Mouse (Mus musculus) layer of hippocampus, adult 6 months (tissue): ENCODE measurements around the gene Cdh22. TPM values are rescaled to one million over a fixed set of nuclear protein-coding genes. Genes with fewer than 3 reads are reported as not detected.

Source experiments
- long read RNA-seq, 2 experiments: library from polyadenylated mRNA; unstranded; transcript quantifications; one replicate each; pipeline ENCODE4 v2.0.0; 2019 to 2020
- polyA plus RNA-seq: library from polyadenylated mRNA; unstranded; fragments of <200 nt; fragmentation: Nextera tagmentation; gene quantifications from 2 replicates; pipeline ENCODE4 v1.2.3, GENCODE M21; 2021

Gene Cdh22
- polyA plus RNA-seq, result 10.5 and 10.6 TPM in 2 replicates
- long read RNA-seq, experiment 1, transcript Cdh22-201 (12 exons, 3,702 nt), result major isoform, 17 of 33 reads
- long read RNA-seq, experiment 1, partial matches to known transcripts, result 15 of 33 reads
- long read RNA-seq, experiment 1, other reads (novel, unspliced or antisense), result 1 of 33 reads
- long read RNA-seq, experiment 2, transcript Cdh22-201 (12 exons, 3,702 nt), result major isoform, 124 of 174 reads
- long read RNA-seq, experiment 2, partial matches to known transcripts, result 14 of 174 reads
- long read RNA-seq, experiment 2, other reads (novel, unspliced or antisense), result 36 of 174 reads

GRCm38 (mm10) chr2:165234613-165235291 lies at the start of gene Cdh22:
Gene Cdh22 (minus strand): TSS chr2:165234853.

GRCm38 (mm10) chr2:165090650-165091049 lies 144.0 kb downstream of the Cdh22 start, which contains the start of gene 1700025C18Rik:
Gene 1700025C18Rik (minus strand): TSS chr2:165090750.

Other genes starting within 250 kb of the Cdh22 start
- 5.7 and 5.8 TPM in 2 replicates for gene Ncoa5, start 200.0 kb downstream of the Cdh22 start, polyA plus RNA-seq
- 0.45 and 0.64 TPM in 2 replicates for gene Cd40, start 179.2 kb downstream of the Cdh22 start, polyA plus RNA-seq
- not detected in 2 replicates for gene 1700025C18Rik, start 144.1 kb downstream of the Cdh22 start, polyA plus RNA-seq
- gene Slc35c2, start 53.0 kb upstream of the Cdh22 start, polyA plus RNA-seq, result 50.9 and 57.9 TPM in 2 replicates
- gene Elmo2, start 91.6 kb upstream of the Cdh22 start, polyA plus RNA-seq, result 108 and 125 TPM in 2 replicates
- not detected in 2 replicates for gene Zfp663, start 133.9 kb upstream of the Cdh22 start, polyA plus RNA-seq
- 4.8 and 6.2 TPM in 2 replicates for gene Zfp334, start 153.4 kb upstream of the Cdh22 start, polyA plus RNA-seq
- not detected in 2 replicates for gene Ocstamp, start 165.6 kb upstream of the Cdh22 start, polyA plus RNA-seq
- gene Slc13a3, start 238.4 kb upstream of the Cdh22 start, polyA plus RNA-seq, result 7.9 and 8.0 TPM in 2 replicates